Mouse (Mus musculus) right cerebral cortex, postnatal 36 days (tissue): ENCODE measurements around the gene Zfp385b.
"Not testable (repeated sequence)": the region's sequence is repeated elsewhere in the genome, so short reads cannot be mapped to it uniquely, and the experiment has no call there.

ENCODE experiments used
- DNase-seq, 2 experiments: peaks; one replicate each; pipeline ENCODE4 v3.0.0; 2022; ENCODE audit warnings: low spot score in 2 of 2, mixed read lengths in 1 of 2

The Zfp385b gene

DNA sequence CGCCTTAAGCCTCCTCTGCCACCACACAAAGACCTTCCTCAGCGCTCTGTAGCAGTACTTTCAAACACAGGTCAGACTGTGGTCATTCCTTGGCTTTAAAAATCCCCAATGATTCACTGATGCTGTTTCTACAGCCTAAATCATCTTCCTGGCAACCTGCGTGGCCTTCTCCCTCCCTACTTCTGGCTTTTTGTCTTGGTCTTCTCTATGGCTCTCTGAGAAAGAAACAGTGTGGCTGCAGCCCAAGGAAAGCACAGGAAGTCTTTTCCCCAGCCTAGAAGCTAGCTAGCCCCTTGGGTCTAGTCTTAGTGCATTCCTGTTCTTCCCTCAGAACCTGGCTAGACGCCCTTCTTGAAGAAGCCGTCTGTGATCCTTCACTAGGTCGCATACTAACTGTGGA, 359.4 kb downstream of the Zfp385b start:
- DNase-seq: no peak

DNA sequence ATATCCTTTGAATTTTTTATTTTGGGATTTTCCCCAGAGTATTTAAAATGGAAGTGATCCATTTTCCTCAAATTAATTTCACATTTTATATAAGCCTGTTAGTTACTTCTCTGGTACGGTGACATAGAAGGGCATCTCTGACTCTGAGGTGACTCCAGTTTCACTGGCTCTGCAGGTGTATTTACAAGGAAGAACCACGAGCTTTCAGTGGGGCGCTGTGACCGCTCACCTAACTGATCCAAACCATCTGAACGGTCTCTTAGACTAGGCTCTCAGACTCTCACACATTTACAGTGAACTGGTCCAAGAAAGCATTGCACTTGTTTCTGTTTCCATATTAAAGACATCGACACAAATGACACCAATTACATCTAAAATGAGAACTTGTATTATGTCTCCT, 361.0 kb downstream of the Zfp385b start:
- no peak for DNase-seq

DNA sequence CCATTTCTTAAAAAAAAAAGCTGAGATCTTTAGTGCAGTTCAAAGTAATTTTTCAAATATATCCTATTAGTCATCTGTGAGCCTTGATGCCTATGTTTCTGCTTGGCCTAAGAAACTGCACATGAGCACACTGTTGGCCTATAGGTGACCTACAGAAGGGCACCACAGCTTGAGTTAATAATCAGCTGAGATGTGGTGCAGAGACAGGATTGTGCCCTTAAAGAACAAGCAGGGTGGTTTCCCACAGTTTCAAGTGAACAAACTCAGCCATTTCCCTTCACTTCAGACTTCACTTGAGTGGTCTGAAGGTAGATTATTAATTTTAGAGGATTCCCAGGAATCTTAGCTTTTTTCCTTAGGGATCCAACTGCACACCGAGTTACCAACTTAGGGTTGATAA, 362.3 kb downstream of the Zfp385b start:
- DNase-seq: no peak

DNA sequence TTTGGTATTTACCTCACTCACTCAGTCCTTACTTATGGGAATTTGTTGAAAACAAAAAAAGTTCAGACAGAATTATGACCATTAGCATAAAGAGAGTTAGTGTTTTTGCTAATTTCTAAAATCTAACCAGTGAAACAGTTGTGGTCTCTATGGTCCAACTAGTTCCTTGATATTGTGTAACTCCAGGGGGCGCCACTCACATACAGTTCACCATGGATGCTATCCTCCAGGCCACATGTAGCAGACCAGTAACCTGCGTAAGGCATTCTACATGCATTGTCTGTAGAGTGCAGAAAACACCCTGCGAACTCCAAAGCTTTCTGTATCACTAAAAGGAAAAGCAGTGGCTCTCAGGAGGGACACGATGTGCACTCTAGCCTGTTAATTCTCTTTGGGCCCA, 362.8 kb downstream of the Zfp385b start:
- DNase-seq: peak in 1 of 2 experiments; percentile 11

DNA sequence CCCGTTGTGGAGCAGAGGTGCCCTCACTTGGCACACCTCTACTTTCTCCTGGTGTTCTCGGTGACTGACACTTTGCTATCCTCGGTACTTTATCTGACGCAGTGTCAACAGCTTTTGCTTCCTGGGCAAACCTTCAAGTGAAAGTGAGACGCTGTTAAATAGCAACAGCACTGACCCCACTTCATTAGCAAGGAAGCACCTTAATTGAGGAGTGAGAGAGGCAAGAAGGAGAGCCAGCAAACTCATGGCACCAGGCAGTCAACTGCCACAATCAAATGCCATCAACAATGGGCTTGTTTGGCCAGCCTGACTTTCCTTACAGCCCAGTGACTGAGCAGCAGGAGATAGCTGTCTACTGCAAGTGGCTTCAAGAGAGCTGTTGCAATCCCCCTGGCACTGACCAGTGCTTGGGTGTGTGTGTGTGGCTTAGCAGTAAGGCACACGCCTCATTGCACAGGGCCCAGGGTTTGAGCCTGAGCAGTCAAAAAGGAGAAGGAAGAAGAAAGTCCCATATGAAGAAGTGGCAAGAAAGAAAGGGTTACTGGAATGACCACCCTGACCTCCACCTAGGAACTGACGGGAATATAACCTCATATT, 365.0 kb downstream of the Zfp385b start:
- no peak for DNase-seq

DNA sequence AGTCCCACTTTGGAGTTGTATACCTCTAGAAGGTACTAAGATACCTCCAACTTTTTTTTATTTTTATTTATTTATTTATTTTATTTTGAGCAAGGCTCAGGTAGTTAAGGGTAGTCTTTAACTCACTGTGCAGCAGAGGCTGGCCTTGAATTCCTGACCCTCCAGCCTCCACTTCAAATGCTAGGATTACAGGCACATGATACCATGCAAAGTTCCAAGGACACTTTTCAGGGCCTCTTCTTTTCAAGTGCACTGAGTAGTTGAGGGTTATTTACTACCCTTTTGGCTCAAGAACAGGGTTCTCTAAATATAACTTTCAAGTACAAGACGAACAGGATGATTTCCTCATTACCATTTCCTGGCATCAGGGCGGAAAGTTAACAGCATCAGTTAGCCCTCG, 365.7 kb downstream of the Zfp385b start:
- DNase-seq: no peak

DNA sequence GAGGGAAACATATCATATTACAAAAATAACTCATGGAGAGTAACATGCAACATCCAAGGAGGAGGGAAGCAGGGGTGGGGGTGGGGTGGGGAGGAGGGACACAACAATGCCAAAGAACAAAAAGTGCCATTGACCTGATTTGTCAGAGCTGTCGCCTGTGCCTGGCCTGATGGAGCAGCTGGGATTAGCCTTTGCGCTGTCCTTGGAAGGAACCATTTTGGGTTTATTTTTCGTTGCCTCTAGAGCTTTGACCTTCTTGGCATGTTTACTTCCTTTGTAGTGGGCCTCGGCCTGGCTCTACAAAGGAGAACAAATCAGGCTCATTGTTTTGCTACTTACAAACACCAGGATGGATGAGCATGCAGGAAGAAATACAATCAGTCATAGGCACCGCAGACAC, 369.4 kb downstream of the Zfp385b start:
- not testable (repeated sequence) for DNase-seq

DNA sequence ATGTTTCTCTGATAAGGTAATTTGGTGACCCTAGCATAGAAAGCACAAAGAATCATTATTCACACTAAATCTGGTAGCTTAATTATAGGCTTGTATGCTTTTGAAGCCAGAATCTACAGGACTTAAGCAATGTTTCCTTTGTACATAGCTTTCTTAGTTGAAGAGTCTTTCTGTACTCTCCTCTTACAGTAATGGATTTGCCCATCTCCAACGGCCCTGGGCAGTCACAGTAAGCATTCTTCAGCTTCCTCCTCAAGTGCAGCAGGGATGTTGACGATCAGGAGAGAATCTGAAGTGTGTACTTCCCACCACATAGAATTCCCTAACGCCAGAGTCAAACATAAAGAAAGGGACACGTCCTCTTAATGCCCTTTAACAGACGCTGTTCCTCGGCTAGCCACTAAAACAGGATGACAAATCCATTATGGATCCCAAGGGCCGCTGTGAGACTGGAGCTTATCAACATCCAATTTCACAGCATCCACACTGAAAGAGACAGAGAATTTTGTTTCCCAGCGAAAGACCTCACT, 370.4 kb downstream of the Zfp385b start:
- no peak for DNase-seq

DNA sequence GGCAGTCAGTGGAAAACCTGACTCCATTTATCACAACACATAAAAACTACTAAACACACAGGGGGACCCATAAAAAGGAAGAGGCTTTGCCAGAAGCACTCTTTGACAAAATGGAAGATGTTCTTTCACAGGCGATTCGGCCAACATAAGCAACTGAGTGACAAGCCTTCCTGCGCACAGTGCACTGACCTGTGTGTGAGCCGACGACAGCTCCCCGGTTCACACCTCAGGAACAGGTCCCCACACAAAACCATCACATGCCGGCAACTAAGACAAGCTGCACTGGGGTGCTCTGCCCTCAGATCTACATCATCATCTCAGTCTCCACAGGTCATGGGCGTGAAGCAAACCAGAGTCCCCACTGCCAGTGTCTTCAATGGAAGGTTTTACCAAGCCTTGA, 375.2 kb downstream of the Zfp385b start:
- no peak for DNase-seq

DNA sequence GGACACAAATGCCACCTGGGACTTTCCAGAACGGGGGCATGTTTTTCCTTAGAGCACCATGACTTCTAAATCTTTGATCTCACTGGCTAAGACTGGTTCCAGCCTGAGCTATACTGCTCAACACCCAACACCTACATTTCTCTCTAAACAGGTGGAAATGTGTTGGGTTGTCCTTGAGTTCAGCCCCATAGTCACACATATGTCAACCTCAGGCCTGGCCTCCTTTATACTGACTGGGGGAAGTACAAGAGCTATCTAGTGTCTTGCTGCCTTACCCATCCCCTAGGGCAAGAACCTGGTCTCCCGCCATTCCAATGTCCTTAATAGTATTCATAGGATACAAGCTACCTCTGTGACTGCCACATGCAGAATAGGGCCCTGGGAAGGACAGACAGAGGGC, 378.8 kb downstream of the Zfp385b start:
- DNase-seq: no peak

DNA sequence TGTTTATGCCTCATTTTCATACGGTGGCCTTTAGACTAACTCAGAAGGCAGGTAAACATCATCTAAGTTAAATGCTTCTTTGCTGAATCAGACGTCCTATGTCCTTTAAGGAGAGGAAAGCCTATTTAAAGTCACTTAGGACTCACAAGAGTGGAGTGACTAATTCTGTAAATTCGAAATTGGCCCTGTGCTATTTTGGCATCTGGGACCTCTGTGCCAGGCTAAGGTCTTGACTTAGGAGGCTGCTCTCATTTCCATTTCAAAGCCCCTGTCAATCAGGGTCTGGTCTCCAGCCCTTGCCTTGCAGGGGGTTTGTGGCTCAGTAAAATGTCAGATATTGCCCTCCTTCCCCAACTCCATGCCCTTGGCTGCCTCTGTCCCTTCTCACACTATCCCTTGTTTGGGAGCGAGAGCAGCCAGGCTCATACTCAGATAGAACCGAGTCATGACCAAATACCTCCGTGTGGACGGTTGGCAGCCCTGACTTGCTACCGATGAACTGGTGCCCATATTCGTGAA, 383.1 kb downstream of the Zfp385b start:
- no peak for DNase-seq

DNA sequence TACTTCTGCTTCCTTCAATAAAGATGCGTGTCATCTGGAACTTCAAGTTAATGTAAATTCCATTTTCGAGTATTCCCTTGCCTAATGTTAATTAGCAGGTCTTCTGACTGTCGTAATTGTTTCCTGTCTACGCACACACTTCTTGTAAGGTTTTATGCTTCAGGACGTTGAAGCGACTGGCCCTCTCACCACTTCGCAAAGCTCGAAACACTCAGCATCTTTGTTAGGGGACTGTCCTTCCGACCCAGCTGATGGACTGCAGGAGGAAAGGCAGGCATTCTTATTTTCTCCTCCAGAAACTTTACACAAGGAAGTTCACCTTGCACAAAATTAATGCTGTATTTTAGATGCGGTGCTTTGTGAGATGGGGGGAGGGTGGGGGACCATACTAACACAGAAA, 400.0 kb downstream of the Zfp385b start:
- DNase-seq: no peak

DNA sequence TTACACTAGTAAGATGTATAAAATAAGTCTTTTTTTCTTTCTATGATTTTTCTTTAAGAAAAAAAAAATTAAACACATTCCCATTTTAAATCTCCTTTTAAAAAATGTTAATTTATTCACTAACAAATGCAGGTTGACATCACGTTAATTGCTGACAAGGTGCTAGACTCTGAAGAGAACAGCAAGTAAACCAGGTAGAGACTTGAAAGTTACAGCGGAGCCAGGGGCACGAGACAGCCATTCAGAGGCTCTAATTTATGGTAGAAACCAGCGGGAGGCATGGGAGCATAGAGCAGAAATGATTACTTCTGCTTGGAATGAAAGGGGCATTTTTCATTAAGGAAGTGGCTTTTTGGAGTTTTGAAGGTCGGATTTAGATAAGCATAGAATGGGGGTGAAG, 401.4 kb downstream of the Zfp385b start:
- DNase-seq: no peak

DNA sequence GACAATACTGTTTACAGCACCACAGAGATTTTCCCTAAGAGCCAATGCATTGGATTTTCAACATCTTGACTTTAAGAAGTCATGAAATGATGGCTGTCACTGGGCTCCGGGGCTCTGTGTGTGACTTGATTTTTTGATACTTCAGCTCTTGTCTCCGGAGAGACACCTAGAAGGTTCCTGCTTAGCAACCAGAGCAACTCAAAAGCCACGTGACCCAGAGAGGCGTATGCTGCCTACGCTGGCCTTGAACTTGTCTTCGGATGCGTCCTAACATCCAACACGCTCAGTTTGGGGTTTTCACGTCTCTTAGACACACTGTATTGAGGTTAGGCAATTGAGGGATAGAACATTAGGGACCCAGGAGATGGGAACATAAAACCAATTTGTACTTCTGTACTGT, 407.3 kb downstream of the Zfp385b start:
- DNase-seq: no peak

DNA sequence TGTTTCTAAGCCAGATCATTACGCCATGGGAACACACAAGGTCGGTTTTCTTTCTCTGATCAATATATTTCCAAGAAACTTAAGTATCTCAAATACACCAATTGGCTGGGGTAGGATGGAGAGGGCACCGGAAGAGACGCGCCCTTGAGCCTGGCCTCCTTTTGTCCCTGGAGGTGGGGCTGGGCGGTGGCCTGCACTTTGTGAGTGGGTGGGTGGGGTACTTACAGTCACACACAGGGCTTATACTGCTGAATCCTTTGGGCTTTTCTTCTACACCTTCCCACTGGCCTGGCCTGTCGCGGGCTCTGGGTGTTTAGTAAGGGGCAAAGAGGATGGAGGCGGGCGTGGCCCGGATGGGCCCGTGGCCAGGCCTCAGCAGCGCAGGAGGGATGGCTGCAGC, 407.8 kb downstream of the Zfp385b start:
- DNase-seq: no peak

DNA sequence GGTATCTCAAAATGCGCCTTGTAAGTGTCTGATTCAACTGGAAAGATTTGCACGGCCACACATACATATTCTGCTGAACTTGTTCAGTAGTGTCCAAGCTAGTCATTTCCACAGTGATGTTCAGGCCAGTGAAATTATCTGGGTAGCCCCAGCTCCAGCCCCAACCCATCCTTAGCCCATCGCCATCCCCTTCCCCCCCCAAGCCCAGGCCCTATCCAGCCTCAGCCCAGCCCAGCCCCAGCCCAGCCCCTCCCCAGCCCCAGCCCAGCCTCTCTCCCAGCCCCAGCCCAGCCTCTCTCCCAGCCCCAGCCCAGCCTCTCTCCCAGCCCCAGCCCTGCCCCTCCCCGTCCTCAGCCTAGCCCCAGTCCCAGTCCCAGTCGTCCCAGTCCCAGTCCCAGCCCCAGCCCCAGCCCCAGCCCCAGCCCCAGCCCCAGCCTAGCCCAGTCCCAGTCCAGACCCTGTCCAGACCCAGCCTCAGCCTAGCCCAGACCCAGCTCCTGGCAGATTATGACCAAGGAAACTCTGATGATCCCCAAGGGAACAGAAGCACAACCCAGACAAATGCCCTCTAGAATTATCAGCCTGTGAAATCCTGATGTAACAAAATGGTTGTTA, 409.8 kb downstream of the Zfp385b start:
- DNase-seq: no peak

DNA sequence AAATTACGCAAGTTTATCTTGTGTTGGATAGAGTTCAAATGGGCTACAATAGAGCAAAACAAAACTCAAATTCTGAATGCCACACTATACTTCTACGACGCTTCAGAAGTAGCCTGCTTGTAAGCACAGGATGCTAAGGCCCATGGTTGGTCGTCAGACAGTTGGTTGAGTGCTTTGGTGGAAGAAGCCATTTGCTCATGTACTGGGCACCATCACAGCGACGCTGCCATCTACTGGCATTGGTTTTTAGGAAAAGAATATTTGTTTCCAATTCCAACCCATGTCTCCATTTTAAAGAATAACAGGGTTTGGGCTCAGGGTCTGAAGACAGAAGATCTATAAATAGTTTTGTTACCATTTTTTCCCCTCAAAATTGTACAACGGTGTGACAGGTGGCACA, 410.5 kb downstream of the Zfp385b start:
- DNase-seq: no peak

DNA sequence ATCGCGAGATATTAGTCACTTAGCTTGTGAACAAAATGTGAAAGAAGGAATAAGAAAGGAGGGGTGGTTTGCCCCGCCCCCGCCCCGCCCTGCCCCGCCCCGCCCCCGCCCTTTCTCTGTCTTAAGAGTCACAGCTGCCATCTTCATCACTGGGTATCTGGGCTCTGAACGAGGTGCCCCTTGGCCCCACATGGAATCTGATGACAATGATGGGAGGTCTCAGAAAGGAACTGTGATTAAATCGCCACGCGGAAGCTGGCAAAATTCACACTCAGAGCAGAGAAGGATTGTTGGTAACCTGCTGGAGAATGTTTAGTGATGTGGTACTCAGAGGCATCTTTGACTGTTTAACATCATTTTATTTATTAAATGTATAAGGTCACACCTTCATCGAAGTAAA, 417.1 kb downstream of the Zfp385b start:
- no peak for DNase-seq

DNA sequence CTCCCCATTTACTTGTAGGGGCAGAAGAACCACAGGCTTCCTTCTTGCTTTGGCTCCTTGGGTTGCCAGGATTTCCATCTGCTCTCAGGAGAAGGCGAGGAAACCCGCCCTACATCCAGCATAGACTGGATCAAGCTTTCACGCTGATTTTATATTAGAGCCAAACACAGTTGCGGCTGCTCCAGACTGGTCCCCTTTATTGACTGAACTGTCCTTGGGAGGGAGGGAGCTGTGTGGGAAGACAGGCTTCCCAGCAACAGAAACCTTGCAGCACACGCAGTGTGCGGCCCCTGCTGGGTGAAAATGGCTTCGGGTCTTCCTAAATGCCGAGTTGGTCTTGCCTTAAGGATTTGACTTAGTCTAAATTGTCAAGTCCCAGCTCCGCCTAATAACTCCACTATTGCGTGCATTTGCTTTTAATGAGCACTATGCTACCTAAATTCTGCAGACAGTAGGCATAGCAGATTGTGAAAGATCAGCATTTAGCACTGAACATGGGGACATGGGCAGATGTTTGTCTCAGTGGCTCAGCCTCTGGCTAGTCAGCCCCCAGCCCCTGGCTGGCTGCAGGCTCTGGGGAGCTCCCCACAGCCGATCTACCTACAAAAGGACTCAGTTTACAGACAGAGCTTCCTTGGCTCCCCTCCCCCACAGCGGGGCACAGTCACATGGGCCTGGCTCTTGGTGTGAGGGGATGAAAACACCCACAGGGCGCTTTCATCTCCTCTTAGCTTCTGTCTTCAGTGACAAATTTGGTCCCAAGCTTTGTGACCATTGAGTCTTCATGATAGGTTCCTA, 417.8 kb downstream of the Zfp385b start:
- DNase-seq: no peak

DNA sequence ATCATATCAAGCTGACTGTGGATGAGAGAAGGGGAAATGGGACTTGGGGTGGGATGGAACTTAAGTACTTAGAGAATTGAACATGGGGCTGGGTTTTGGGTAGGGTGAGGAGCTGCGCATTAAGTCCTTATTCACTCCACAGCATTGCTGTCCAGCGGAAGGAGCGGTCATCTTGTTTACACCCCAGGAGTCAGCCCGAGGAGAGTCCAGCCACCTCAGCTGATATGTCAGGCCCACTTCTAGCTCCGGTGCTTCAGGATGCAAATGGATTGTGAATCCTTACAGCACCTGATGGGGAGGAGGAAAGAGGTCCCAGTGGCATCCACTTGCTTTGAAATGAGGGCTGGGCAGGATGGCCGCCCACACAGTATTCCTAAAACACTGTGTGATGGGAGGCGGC, 425.6 kb downstream of the Zfp385b start:
- DNase-seq: no peak

DNA sequence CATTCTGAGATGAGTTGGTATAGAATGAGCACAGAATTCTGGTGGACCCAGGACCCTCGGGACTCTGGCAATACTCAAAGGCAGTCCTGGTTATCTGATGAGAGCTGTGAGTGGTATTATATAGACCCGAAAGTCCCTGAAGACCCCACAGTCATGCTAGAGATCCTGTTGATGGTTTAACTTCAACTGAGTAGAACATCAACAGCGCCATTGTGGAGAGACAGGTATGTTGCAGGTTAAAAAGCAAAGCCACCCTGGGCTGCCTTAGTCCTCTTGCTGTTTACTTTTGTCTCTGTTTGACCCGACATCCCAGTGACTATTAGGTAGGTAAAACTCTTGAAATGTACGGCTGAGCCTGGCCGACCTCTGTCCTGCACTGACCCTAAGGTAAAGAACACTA, 431.3 kb downstream of the Zfp385b start:
- DNase-seq: no peak

DNA sequence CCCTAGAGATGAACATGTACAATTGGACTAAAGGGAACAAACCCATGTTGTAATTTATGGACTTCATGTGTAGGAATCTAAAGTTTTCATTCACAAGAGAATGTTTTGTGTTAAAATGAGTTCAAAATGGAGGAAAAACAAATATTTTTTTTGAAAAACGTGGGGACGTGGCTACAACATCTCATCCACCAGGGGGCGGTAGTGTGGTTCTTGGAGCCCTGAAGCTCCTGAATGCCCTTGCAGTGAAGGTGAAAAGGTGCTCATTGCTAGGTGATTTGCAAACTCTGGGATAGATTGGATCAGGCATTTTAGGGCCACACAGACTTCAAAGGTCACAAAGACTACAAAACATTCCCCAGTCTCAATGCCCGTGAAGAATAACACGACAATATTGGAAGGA, 432.9 kb downstream of the Zfp385b start:
- DNase-seq: no peak

DNA sequence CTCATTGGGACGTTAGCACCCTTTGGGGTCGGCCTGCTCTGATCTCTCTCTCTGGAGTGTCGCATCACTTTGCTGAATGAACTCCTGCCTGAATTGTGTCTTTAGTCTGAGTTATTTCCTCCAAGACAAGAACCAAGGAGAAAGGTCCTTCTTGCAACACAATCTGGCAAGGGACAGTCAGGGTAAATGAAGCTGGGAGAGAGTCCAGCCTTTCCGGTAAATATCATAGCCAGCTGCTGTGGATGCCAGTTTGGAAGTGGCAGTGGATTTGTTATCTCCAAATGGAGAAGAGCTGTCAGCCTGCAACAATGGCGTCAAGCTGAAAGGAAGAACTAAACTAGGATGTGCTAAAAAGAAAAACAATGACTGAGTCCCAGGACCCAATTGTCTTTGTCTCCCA, 436.7 kb downstream of the Zfp385b start:
- DNase-seq: no peak
